Mouse (Mus musculus): ENCODE data around the gene Dnmt3l. TPM values are rescaled to one million over a fixed set of nuclear protein-coding genes. Genes with fewer than 3 reads are reported as not detected.

Dnmt3l gene
- total and polyA plus RNA-seq, 2 experiments: not detected

DNA sequence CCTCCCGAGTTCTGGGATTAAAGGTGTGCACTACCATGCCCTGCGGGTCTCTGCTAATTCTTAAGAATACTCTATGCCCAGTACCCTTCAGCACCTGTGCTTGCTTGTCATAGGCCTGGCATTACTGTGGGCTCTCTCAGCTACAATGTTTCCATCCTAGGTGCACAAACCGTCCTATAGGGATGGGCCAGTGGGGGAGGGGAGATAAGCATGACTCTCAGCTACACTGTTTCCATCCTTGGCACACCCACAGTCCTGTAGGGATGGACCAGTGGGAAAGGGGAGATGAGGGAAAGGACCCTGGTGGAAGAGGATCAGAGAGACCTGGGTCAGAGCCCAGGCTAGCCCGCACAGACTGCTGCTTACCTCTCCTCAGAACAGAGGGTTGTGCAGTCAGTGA, 4.6 kb upstream of the Dnmt3l start:
- WGBS: 85% methylated on average over 4 of the region's 4 CpGs
- H3K36me3 ChIP-seq (ENCODE audit: control insufficient read depth, insufficient read depth, low read length): no peaks in the 10 kb centered on the region
- H3K27me3 ChIP-seq (ENCODE audit: control insufficient read depth, insufficient read depth, low read length): no peaks in the 10 kb centered on the region
- no peak for DNase-seq (ENCODE audit: extremely low read depth, low read depth, low spot score)
- TF ChIP-seq POLR2A (IDR thresholded peaks at IDR 0.05; ENCODE audit: extremely low read depth, insufficient read depth, low read length): no peak
- TF ChIP-seq CTCF (IDR thresholded peaks at IDR 0.05; ENCODE audit: low read depth, low read length): no peak
- no peak overlapping the region for H3K9ac ChIP-seq (ENCODE audit: low read depth, low read length)
- no peaks in the 10 kb centered on the region for H3K79me2 ChIP-seq (ENCODE audit: control insufficient read depth, insufficient read depth, low read length)
- H3K4me1 ChIP-seq (ENCODE audit: control insufficient read depth, insufficient read depth, low read length): no peaks in the 10 kb centered on the region
- H3K27ac ChIP-seq (replicated peaks; ENCODE audit: insufficient read depth, low read depth, low read length): no peak overlapping the region
- no peak overlapping the region for H3K4me3 ChIP-seq (ENCODE audit: insufficient read depth, low read depth, low read length)

DNA sequence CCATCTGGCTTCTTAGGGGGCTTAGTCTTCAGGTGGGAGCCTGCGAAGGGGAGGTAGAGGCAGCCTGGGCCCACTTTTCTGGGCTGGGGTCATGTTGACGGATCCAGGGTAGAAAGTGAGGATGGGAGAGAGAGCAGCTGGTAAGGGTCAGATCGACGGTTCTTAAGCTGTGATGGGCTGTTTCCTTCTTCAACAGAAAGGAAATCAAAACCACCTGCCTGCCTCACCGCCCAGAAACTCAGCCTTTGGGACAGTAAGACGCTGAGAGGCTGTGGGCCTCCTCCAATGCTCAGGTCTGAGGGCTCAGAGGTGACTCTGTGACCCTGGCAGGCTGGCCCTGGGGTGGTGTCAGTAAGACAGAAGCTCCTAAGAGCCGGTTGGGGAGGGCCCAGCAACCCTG, 349 bp downstream of the Dnmt3l start:
- Histone ChIP-seq H3K27me3 (ENCODE audit: control insufficient read depth, insufficient read depth, low read length) (no peaks in the 10 kb centered on the region), H3K4me3 (ENCODE audit: insufficient read depth, low read depth, low read length) (no peak overlapping the region), H3K36me3 (ENCODE audit: control insufficient read depth, insufficient read depth, low read length) (no peaks in the 10 kb centered on the region), H3K9ac (ENCODE audit: low read depth, low read length) (no peak overlapping the region), H3K4me1 (ENCODE audit: control insufficient read depth, insufficient read depth, low read length) (no peaks in the 10 kb centered on the region), H3K79me2 (ENCODE audit: control insufficient read depth, insufficient read depth, low read length) (no peaks in the 10 kb centered on the region), H3K27ac (replicated peaks; ENCODE audit: insufficient read depth, low read depth, low read length) (no peak overlapping the region)
- no peak for TF ChIP-seq POLR2A (IDR thresholded peaks at IDR 0.05; ENCODE audit: extremely low read depth, insufficient read depth, low read length)
- TF ChIP-seq CTCF (IDR thresholded peaks at IDR 0.05; ENCODE audit: low read depth, low read length): no peak
- DNase-seq (ENCODE audit: extremely low read depth, low read depth, low spot score): no peak
- 85% methylated on average over 7 of the region's 7 CpGs for WGBS

DNA sequence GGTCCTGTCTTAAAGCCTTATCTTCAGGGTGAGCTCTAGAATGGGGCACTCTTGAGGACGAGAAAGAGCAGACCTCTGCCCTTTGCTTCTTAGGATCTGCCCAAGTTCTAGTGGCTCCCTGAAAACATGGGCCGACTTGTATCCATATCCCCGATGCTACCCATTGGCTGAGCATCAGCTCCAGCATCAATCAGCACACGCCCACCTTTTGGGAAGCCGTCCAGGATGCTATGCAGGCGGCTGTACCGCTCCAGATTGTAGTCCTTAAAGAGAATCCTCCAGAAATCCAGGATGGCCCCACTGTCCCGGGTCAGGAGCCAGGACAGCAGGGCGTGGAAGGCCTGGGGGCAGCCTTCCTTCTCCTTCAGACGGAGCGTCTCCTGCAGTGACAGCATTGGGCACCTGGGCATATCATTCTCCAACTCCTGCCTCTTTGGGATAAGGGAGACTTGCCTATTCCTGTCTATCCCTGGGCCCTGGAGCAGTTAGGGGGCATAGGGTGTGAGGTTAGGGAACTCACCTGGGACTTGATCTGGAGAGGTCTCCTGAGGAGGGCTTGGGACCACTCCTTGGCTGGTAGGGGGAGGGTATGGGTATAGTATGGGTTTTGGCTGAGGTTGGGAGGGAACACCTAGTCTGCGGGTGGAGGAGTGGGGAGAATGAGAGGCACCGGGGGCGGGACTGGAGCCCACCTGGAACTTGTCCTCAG, 1.1 kb downstream of the Dnmt3l start:
- Histone ChIP-seq H3K36me3 (ENCODE audit: control insufficient read depth, insufficient read depth, low read length) (no peaks in the 10 kb centered on the region), H3K9ac (ENCODE audit: low read depth, low read length) (no peak overlapping the region), H3K79me2 (ENCODE audit: control insufficient read depth, insufficient read depth, low read length) (no peaks in the 10 kb centered on the region), H3K4me3 (ENCODE audit: insufficient read depth, low read depth, low read length) (no peak overlapping the region), H3K27me3 (ENCODE audit: control insufficient read depth, insufficient read depth, low read length) (no peaks in the 10 kb centered on the region), H3K4me1 (ENCODE audit: control insufficient read depth, insufficient read depth, low read length) (no peaks in the 10 kb centered on the region), H3K27ac (replicated peaks; ENCODE audit: insufficient read depth, low read depth, low read length) (no peak overlapping the region)
- 67% methylated on average over 14 of the region's 14 CpGs for WGBS
- no peak for DNase-seq (ENCODE audit: extremely low read depth, low read depth, low spot score)
- TF ChIP-seq CTCF (IDR thresholded peaks at IDR 0.05; ENCODE audit: low read depth, low read length) (no peak), POLR2A (IDR thresholded peaks at IDR 0.05; ENCODE audit: extremely low read depth, insufficient read depth, low read length) (no peak)

GRCm38 (mm10) chr10:78043406-78043836, 1.7 kb downstream of the Dnmt3l start, which contains the start of gene Aire:
Gene Aire (minus strand): TSS chr10:78043610.
- TF ChIP-seq CTCF (IDR thresholded peaks at IDR 0.05; ENCODE audit: low read depth, low read length): peak; percentile 88
- no peak for TF ChIP-seq POLR2A (IDR thresholded peaks at IDR 0.05; ENCODE audit: extremely low read depth, insufficient read depth, low read length)
- DNase-seq (ENCODE audit: extremely low read depth, low read depth, low spot score): peak; percentile 15
- Histone ChIP-seq H3K27me3 (ENCODE audit: control insufficient read depth, insufficient read depth, low read length) (no peaks in the 10 kb centered on the region), H3K36me3 (ENCODE audit: control insufficient read depth, insufficient read depth, low read length) (no peaks in the 10 kb centered on the region), H3K4me3 (ENCODE audit: insufficient read depth, low read depth, low read length) (no peak within 1 kb of the TSS), H3K27ac (replicated peaks; ENCODE audit: insufficient read depth, low read depth, low read length) (no peak within 1 kb of the TSS), H3K79me2 (ENCODE audit: control insufficient read depth, insufficient read depth, low read length) (no peaks in the 10 kb centered on the region), H3K9ac (ENCODE audit: low read depth, low read length) (no peak within 1 kb of the TSS), H3K4me1 (ENCODE audit: control insufficient read depth, insufficient read depth, low read length) (no peaks in the 10 kb centered on the region)
- 8% methylated on average over 27 of the region's 27 CpGs for WGBS

GRCm38 (mm10) chr10:78044531-78044930, 2.8 kb downstream of the Dnmt3l start:
- Histone ChIP-seq H3K9ac (ENCODE audit: low read depth, low read length) (no peak overlapping the region), H3K36me3 (ENCODE audit: control insufficient read depth, insufficient read depth, low read length) (no peaks in the 10 kb centered on the region), H3K27me3 (ENCODE audit: control insufficient read depth, insufficient read depth, low read length) (no peaks in the 10 kb centered on the region), H3K4me3 (ENCODE audit: insufficient read depth, low read depth, low read length) (no peak overlapping the region), H3K4me1 (ENCODE audit: control insufficient read depth, insufficient read depth, low read length) (no peaks in the 10 kb centered on the region), H3K27ac (replicated peaks; ENCODE audit: insufficient read depth, low read depth, low read length) (no peak overlapping the region), H3K79me2 (ENCODE audit: control insufficient read depth, insufficient read depth, low read length) (no peaks in the 10 kb centered on the region)
- 50% methylated on average over 1 of the region's 1 CpGs for WGBS
- DNase-seq (ENCODE audit: extremely low read depth, low read depth, low spot score): no peak
- TF ChIP-seq POLR2A (IDR thresholded peaks at IDR 0.05; ENCODE audit: extremely low read depth, insufficient read depth, low read length) (no peak), CTCF (IDR thresholded peaks at IDR 0.05; ENCODE audit: low read depth, low read length) (no peak)

DNA sequence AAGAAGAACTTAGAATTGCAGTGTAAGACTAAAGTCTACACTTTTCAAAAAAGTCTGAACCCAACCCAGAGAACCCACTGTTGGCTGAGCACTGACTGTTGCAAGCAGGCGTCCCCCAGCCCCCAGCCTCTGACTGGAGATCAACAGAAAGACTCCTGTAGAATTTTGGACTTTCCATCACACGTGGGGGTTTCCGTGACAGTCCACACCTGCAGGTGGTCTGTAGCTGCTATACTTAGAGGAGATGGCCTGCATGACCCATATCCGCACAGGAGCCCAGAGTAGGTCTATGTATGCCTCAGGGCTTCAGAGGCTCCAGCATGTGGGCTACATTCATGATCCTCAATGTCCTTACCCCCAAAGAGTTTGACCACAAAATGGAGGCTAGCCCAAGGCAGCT, 4.6 kb downstream of the Dnmt3l start:
- DNase-seq (ENCODE audit: extremely low read depth, low read depth, low spot score): no peak
- Histone ChIP-seq H3K79me2 (ENCODE audit: control insufficient read depth, insufficient read depth, low read length) (no peaks in the 10 kb centered on the region), H3K9ac (ENCODE audit: low read depth, low read length) (no peak overlapping the region), H3K27ac (replicated peaks; ENCODE audit: insufficient read depth, low read depth, low read length) (no peak overlapping the region), H3K4me3 (ENCODE audit: insufficient read depth, low read depth, low read length) (no peak overlapping the region), H3K4me1 (ENCODE audit: control insufficient read depth, insufficient read depth, low read length) (no peaks in the 10 kb centered on the region), H3K27me3 (ENCODE audit: control insufficient read depth, insufficient read depth, low read length) (no peaks in the 10 kb centered on the region), H3K36me3 (ENCODE audit: control insufficient read depth, insufficient read depth, low read length) (no peaks in the 10 kb centered on the region)
- 87% methylated on average over 4 of the region's 4 CpGs for WGBS
- TF ChIP-seq POLR2A (IDR thresholded peaks at IDR 0.05; ENCODE audit: extremely low read depth, insufficient read depth, low read length) (no peak), CTCF (IDR thresholded peaks at IDR 0.05; ENCODE audit: low read depth, low read length) (no peak)

Measured in liver, adult 2 months (tissue).